Mouse (Mus musculus): ENCODE results near the gene Gnptab. TPM values are rescaled to one million over a fixed set of nuclear protein-coding genes. Genes with fewer than 3 reads are reported as not detected.

The Gnptab gene
- 6.7 and 17.6 TPM in 2 replicates for polyA plus RNA-seq (2014; fragmentation: Nextera tagmentation; extraction: Ambion mirVana)

DNA sequence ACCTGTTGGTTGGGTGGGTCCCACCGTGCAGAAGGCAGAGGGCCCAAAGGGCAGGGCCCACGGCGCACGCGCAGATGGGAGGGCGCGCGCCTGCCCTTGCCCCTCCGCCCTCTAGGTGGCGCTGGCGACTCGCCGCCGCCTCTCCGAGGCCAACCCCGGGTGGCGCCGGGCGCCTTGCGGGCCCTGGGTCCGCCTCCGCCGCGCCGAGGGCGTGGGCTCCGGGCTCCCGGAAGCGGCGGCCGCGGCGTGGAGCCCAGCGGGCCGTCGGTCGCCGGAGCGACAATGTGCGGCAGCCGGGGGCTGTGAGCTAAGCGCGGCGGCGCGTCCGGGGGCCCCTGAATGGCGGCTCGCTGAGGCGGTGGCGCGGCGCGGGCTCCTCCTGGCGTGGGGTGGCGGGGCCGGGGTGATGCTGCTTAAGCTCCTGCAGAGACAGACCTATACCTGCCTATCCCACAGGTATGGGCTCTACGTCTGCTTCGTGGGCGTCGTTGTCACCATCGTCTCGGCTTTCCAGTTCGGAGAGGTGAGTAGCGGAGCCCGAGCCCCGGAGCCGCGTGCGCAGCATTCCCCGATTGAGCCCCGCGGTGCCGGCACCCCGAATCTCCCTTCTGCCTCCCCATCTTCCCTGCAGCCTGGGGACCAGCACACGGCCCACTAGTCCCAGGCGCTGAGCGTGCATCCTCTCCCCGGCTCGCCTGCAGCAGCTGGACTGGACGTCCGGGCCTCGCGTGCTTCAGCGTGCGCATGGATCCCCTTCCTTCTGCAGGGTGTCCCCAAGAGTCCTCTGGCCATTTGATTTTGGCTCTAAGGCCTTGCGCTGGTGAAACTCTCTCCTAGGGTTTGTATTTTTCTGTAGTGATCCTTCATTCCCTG, at the start of gene Gnptab, which contains the start of gene Dram1:
Gene Gnptab, plus strand, starts transcription at position 120 of the 873 bp plus-strand sequence.
Gene Dram1, minus strand, starts transcription at position 68 of the 873 bp plus-strand sequence.
- peak; percentile 90 for ATAC-seq (ENCODE audit: low FRiP score, low TSS enrichment)
- peaks cover 12% of the 10 kb centered on the region; the same call in 1 of the 2 replicates for H3K4me1 ChIP-seq (ENCODE audit: control insufficient read depth, insufficient read depth, low read length)
- no peaks in the 10 kb centered on the region for H3K36me3 ChIP-seq (ENCODE audit: control insufficient read depth, insufficient read depth, low read length)
- peak within 1 kb of the TSS; percentile 24; the same call in 1 of the 2 replicates for H3K27ac ChIP-seq (ENCODE audit: low read depth, low read length)
- peak within 1 kb of the TSS; percentile 78 for H3K9ac ChIP-seq (ENCODE audit: low read depth, low read length)
- H3K4me2 ChIP-seq (replicated peaks; ENCODE audit: low read depth, low read length): peak within 1 kb of the TSS; percentile 89
- no peaks in the 10 kb centered on the region for H3K9me3 ChIP-seq (ENCODE audit: control insufficient read depth, low read length)
- WGBS: under 1% methylated on average over 65 of the region's 87 CpGs
- peak within 1 kb of the TSS; percentile 83 for H3K4me3 ChIP-seq (ENCODE audit: low read length)
- H3K27me3 ChIP-seq (ENCODE audit: control insufficient read depth, insufficient read depth, low read length): no peaks in the 10 kb centered on the region

DNA sequence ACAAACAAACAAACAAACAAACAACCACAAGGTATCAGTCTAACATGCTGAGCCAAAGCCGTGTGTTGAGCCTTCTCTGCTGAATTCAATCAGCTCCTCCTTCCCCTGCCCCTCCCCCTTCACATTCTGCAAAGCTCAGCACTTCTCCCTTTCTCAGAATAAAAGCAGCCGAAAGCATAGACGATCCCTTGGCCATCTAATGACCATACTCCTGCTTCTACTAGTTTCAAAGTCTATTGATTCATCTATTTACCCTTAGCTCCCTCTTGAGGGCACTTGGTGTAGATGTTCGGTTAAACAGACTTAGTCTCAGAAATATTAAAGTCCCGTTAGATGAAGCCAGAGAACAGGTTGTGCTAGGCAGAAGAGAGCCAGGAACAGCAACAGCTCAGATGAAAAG, 48.2 kb upstream of the Gnptab start:
- H3K4me3 ChIP-seq (ENCODE audit: low read length): no peak overlapping the region
- no peak overlapping the region for H3K27ac ChIP-seq (ENCODE audit: low read depth, low read length)
- ATAC-seq (ENCODE audit: low FRiP score, low TSS enrichment): no peak
- no peak overlapping the region for H3K4me2 ChIP-seq (replicated peaks; ENCODE audit: low read depth, low read length)
- no peaks in the 10 kb centered on the region for H3K36me3 ChIP-seq (ENCODE audit: control insufficient read depth, insufficient read depth, low read length)
- 30% methylated on average over 5 of the region's 5 CpGs for WGBS
- no peaks in the 10 kb centered on the region for H3K9me3 ChIP-seq (ENCODE audit: control insufficient read depth, low read length)
- H3K9ac ChIP-seq (ENCODE audit: low read depth, low read length): no peak overlapping the region
- H3K4me1 ChIP-seq (ENCODE audit: control insufficient read depth, insufficient read depth, low read length): no peaks in the 10 kb centered on the region
- H3K27me3 ChIP-seq (ENCODE audit: control insufficient read depth, insufficient read depth, low read length): no peaks in the 10 kb centered on the region

DNA sequence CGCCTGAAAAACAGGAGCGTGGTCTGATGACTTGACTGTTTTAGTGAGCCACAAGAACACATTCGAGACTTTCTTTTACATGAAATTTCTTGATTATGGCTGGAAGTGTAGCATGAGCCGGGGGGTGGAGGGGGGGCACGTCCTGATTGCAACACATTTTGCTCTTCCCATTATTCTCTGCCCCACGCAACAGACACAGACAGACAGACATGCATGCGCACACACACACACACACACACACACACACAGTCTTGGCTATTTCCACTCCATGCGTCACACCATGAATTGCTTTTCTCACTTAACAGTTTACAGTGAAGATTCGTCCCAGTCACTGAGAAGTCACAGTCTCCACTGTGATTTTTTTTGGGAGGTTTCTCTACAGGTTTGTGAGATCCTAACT, 38.3 kb upstream of the Gnptab start:
- Histone ChIP-seq H3K4me3 (ENCODE audit: low read length) (no peak overlapping the region), H3K36me3 (ENCODE audit: control insufficient read depth, insufficient read depth, low read length) (no peaks in the 10 kb centered on the region), H3K4me1 (ENCODE audit: control insufficient read depth, insufficient read depth, low read length) (no peaks in the 10 kb centered on the region), H3K9me3 (ENCODE audit: control insufficient read depth, low read length) (no peaks in the 10 kb centered on the region), H3K27me3 (ENCODE audit: control insufficient read depth, insufficient read depth, low read length) (no peaks in the 10 kb centered on the region), H3K27ac (ENCODE audit: low read depth, low read length) (no peak overlapping the region), H3K9ac (ENCODE audit: low read depth, low read length) (no peak overlapping the region), H3K4me2 (replicated peaks; ENCODE audit: low read depth, low read length) (no peak overlapping the region)
- 92% methylated on average over 9 of the region's 9 CpGs for WGBS
- no peak for ATAC-seq (ENCODE audit: low FRiP score, low TSS enrichment)

DNA sequence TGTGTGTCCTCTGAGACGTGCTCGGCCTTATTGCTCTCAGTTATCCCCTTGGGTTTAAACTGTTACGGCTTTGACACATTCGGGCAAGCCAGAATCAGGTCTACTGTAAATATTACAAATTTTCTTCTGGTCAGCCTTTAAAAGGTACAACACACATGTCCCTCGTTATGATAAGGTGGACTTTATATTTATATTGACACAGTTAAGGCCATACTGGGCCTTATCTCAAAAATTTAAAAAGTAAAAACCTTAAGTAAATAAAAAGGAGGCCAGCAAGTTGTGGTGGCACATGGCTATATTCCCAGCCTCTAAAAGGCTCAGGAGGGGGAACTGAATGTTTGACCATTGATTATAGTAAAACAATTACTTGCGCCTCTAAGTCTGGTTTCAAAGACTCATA, 37.6 kb upstream of the Gnptab start:
- no peaks in the 10 kb centered on the region for H3K9me3 ChIP-seq (ENCODE audit: control insufficient read depth, low read length)
- no peaks in the 10 kb centered on the region for H3K4me1 ChIP-seq (ENCODE audit: control insufficient read depth, insufficient read depth, low read length)
- no peaks in the 10 kb centered on the region for H3K36me3 ChIP-seq (ENCODE audit: control insufficient read depth, insufficient read depth, low read length)
- no peak for ATAC-seq (ENCODE audit: low FRiP score, low TSS enrichment)
- H3K27ac ChIP-seq (ENCODE audit: low read depth, low read length): no peak overlapping the region
- H3K27me3 ChIP-seq (ENCODE audit: control insufficient read depth, insufficient read depth, low read length): no peaks in the 10 kb centered on the region
- H3K9ac ChIP-seq (ENCODE audit: low read depth, low read length): no peak overlapping the region
- H3K4me3 ChIP-seq (ENCODE audit: low read length): no peak overlapping the region
- 85% methylated on average over 6 of the region's 6 CpGs for WGBS
- no peak overlapping the region for H3K4me2 ChIP-seq (replicated peaks; ENCODE audit: low read depth, low read length)

DNA sequence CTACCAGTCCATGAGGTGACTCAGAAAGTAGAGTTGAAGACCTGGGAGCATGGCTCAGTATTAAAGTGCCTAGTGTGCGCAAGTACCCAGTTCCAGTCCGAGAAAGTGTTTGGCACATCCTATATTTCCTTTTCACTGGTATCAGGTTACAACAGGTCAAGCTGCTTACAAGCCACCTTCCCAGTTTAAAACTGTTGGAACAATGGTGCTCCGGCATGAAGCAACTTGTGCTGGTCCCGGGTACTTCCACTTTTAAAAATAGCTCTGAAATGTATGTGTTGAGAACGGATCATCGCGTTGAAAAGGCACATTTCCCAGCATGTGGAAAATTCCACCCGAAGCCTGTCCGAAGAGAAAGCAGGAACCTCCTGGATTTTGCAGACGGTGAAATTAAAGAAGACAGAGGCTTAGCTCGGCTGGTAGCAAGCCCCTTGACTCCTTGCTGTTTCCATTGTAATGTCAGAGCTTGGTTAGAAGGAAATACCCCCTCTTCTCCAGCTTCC, 33.0 kb upstream of the Gnptab start:
- Histone ChIP-seq H3K27me3 (ENCODE audit: control insufficient read depth, insufficient read depth, low read length) (no peaks in the 10 kb centered on the region), H3K36me3 (ENCODE audit: control insufficient read depth, insufficient read depth, low read length) (no peaks in the 10 kb centered on the region), H3K9me3 (ENCODE audit: control insufficient read depth, low read length) (no peaks in the 10 kb centered on the region), H3K4me2 (replicated peaks; ENCODE audit: low read depth, low read length) (0 out of 2 replicates have a peak overlapping the region, but pooled peaks have one; percentile 12), H3K9ac (ENCODE audit: low read depth, low read length) (no peak overlapping the region), H3K4me3 (ENCODE audit: low read length) (no peak overlapping the region), H3K4me1 (ENCODE audit: control insufficient read depth, insufficient read depth, low read length) (no peaks in the 10 kb centered on the region), H3K27ac (ENCODE audit: low read depth, low read length) (no peak overlapping the region)
- 66% methylated on average over 11 of the region's 11 CpGs for WGBS
- ATAC-seq (ENCODE audit: low FRiP score, low TSS enrichment): no peak

DNA sequence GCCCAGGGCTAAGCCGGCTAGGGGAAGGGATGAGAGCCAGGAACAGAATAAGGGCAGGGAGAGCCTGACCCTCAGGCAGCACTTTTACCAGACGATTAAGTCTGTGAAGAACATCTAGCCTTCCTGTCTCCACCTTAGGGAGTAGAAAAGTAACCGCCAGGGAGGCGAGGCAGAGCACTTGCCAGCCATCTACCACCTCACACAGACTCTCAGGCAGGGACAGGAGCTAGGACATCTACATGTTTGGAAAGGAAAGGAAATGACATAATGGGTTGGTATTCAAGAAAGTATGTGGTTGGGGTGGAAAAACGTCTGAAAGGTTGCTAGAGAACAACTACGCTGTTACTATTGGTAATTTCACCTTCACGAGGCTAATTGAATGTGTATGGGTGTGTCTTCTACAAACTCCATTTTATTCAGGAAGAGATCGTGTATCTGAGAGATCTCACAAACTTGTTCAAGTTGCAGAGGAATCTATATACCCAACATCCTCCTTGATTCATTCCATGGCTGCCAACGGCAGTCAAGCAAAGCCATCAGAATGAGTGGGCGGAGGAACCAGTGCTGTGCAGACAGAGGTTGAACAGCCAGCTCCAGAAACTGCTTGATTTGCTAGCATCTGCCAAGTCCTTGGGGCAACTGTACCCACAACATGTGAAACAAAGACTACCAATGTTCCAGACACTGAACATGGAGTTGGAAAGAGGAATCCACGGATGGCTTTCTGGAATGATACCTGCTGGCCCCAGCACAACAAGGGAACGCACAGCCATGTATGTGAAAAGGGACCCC, 32.3 kb upstream of the Gnptab start:
- Histone ChIP-seq H3K4me2 (replicated peaks; ENCODE audit: low read depth, low read length) (no peak overlapping the region), H3K36me3 (ENCODE audit: control insufficient read depth, insufficient read depth, low read length) (no peaks in the 10 kb centered on the region), H3K27me3 (ENCODE audit: control insufficient read depth, insufficient read depth, low read length) (no peaks in the 10 kb centered on the region), H3K27ac (ENCODE audit: low read depth, low read length) (no peak overlapping the region), H3K4me3 (ENCODE audit: low read length) (no peak overlapping the region), H3K9ac (ENCODE audit: low read depth, low read length) (no peak overlapping the region), H3K9me3 (ENCODE audit: control insufficient read depth, low read length) (no peaks in the 10 kb centered on the region), H3K4me1 (ENCODE audit: control insufficient read depth, insufficient read depth, low read length) (no peaks in the 10 kb centered on the region)
- ATAC-seq (ENCODE audit: low FRiP score, low TSS enrichment): no peak
- 77% methylated on average over 12 of the region's 12 CpGs for WGBS

DNA sequence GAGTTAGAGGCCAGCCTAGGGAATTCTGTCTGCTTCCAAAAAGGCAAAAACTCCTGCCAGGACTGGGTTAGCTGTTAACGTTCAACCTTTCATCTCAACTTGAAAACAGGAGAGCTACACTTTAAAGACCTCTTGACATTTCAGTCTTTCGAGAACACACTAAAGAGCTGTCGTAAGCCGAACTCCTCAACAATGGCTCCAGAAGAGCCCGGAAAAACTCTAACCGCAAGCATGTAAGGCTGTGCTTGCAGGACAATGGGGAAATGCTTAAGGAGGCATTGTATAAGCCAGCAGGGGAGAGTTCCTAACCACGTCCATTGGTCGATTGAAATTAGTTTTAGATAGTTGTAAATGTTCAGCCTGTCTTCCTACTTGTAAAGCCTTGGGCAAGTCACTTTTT, 29.1 kb upstream of the Gnptab start:
- no peak for ATAC-seq (ENCODE audit: low FRiP score, low TSS enrichment)
- WGBS: 35% methylated on average over 8 of the region's 8 CpGs
- H3K9me3 ChIP-seq (ENCODE audit: control insufficient read depth, low read length): no peaks in the 10 kb centered on the region

DNA sequence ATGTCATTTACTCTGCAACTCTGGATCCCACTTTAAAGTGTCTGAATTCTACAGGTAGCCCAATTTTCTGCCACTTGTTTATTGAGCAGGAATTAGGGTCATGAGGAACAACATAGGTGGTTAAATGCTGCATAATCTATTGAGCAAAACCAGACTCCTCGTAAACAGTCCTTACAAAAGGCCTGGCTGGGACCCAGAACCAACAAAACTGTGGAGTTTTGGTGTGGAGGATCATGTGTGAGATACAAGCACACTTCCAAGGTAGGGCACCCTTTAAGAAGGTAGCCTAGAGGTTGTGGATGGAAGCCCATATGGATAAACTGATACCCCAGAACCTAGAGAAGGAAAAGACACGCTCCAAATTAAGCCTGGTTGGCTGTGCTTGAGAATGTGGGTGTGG, 28.2 kb upstream of the Gnptab start:
- no peak for ATAC-seq (ENCODE audit: low FRiP score, low TSS enrichment)
- Histone ChIP-seq H3K4me2 (replicated peaks; ENCODE audit: low read depth, low read length) (no peak overlapping the region), H3K27ac (ENCODE audit: low read depth, low read length) (no peak overlapping the region), H3K27me3 (ENCODE audit: control insufficient read depth, insufficient read depth, low read length) (no peaks in the 10 kb centered on the region), H3K4me1 (ENCODE audit: control insufficient read depth, insufficient read depth, low read length) (no peaks in the 10 kb centered on the region), H3K36me3 (ENCODE audit: control insufficient read depth, insufficient read depth, low read length) (no peaks in the 10 kb centered on the region), H3K4me3 (ENCODE audit: low read length) (no peak overlapping the region), H3K9me3 (ENCODE audit: control insufficient read depth, low read length) (no peaks in the 10 kb centered on the region), H3K9ac (ENCODE audit: low read depth, low read length) (no peak overlapping the region)
- 81% methylated on average over 2 of the region's 2 CpGs for WGBS

More for the DNA sequence above, 29.1 kb upstream of the Gnptab start:
- no peak overlapping the region for H3K4me3 ChIP-seq (ENCODE audit: low read length)
- no peaks in the 10 kb centered on the region for H3K4me1 ChIP-seq (ENCODE audit: control insufficient read depth, insufficient read depth, low read length)
- no peaks in the 10 kb centered on the region for H3K27me3 ChIP-seq (ENCODE audit: control insufficient read depth, insufficient read depth, low read length)
- H3K36me3 ChIP-seq (ENCODE audit: control insufficient read depth, insufficient read depth, low read length): no peaks in the 10 kb centered on the region
- H3K27ac ChIP-seq (ENCODE audit: low read depth, low read length): no peak overlapping the region
- H3K9ac ChIP-seq (ENCODE audit: low read depth, low read length): no peak overlapping the region
- H3K4me2 ChIP-seq (replicated peaks; ENCODE audit: low read depth, low read length): no peak overlapping the region

Data from kidney, embryonic 14.5 days (tissue).